Mouse (Mus musculus) embryonic facial prominence, embryonic 11.5 days (tissue): ENCODE data around the gene Gm10031. TPM values are rescaled to one million over a fixed set of nuclear protein-coding genes. Genes with fewer than 3 reads are reported as not detected.
"Not testable (repeated sequence)": the region's sequence is repeated elsewhere in the genome, so short reads cannot be mapped to it uniquely, and the experiment has no call there.

Source experiments
- ATAC-seq: fragments of 200-750 bp; cut with Nextera tagmentation; replicated peaks from 2 replicates; pipeline ENCODE4 v1.8.0; 2017; ENCODE audit warnings: low read depth; ENCODE audit not compliant: insufficient number of reproducible peaks, low FRiP score, low TSS enrichment
- DNase-seq: peaks from one replicate; pipeline ENCODE4 v3.0.0-alpha.2; 2015; ENCODE audit warnings: low spot score
- H3K27ac ChIP-seq: fragments of 300-500 bp; sonication (generic); replicated peaks from 2 replicates; pipeline ENCODE4 v1.5.1; 2014; ENCODE audit warnings: mild to moderate bottlenecking, low read depth, low read length, control low read depth
- H3K27me3 ChIP-seq: fragments of 300-500 bp; sonication (generic); 2 replicates; pipeline ENCODE4 v1.6.1; 2014; ENCODE audit warnings: mild to moderate bottlenecking, low read length, moderate library complexity, mixed read lengths; ENCODE audit not compliant: control insufficient read depth, insufficient read depth
- H3K36me3 ChIP-seq: fragments of 300-500 bp; sonication (generic); replicated peaks from 2 replicates; pipeline ENCODE4 v1.6.1; 2014; ENCODE audit warnings: low read depth, mild to moderate bottlenecking, low read length, moderate library complexity, mixed read lengths; ENCODE audit not compliant: control insufficient read depth, insufficient read depth
- H3K4me1 ChIP-seq: fragments of 300-500 bp; sonication (generic); 2 replicates; pipeline ENCODE4 v1.6.1; 2014; ENCODE audit warnings: low read length, mixed read lengths; ENCODE audit not compliant: control insufficient read depth, insufficient read depth
- H3K4me2 ChIP-seq: fragments of 300-500 bp; sonication (generic); 2 replicates; pipeline ENCODE4 v1.6.1; 2014; ENCODE audit warnings: low read depth, mild to moderate bottlenecking, control low read depth, low read length, moderate library complexity
- H3K4me3 ChIP-seq: fragments of 300-500 bp; sonication (generic); 2 replicates; pipeline ENCODE4 v1.5.1; 2014; ENCODE audit warnings: low read depth, low read length, control low read depth
- H3K9ac ChIP-seq: fragments of 300-500 bp; sonication (generic); replicated peaks from 2 replicates; pipeline ENCODE4 v1.6.1; 2014; ENCODE audit warnings: mild to moderate bottlenecking, control low read depth, low read length
- H3K9me3 ChIP-seq: fragments of 300-500 bp; sonication (generic); replicated peaks from 2 replicates; pipeline ENCODE4 v1.6.1; 2016; ENCODE audit warnings: mild to moderate bottlenecking, low read length, inconsistent platforms, mixed read lengths; ENCODE audit not compliant: control insufficient read depth
- WGBS: fragments of 180-500 bp; shearing (Covaris S2); extraction: QIAGEN DNeasy Blood & Tissue Kit; methylation state at CpG from one replicate; pipeline ENCODE4 v1.1.7; 2014; 5-methylcytosine and 5-hydroxymethylcytosine counted together
- polyA plus RNA-seq: library from polyadenylated mRNA; unstranded; fragments of >200 nt; fragmentation: Nextera tagmentation; extraction: Ambion mirVana; gene quantifications from 2 replicates; pipeline ENCODE4 v1.2.1, GENCODE M21; 2014

The Gm10031 gene
- polyA plus RNA-seq: 0.32 and 0.42 TPM in 2 replicates

DNA sequence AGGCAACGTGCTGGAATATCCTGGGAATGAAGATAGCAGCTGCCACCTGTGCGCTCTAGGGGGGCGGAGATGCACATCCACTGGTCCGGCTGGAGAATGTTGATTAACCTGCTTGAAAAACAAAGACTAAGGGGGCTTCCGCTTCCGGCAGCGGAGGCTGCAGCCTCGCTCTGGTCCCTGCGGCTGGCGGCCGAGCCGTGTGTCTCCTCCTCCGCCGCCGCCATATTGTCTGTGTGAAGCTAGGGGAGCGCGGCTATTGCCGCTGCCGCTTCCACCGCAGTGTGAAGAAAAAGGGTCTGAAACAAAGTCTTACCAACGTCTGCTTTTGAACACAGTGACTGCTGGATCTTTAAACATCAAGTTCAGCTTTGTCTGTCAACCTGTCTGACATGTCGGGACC is at the start of gene Gm10031:
Gene Gm10031 (plus strand): TSS at position 171 of the 400 bp plus-strand sequence.
- not testable (repeated sequence) for H3K4me1 ChIP-seq, ATAC-seq, H3K9ac ChIP-seq, H3K36me3 ChIP-seq, H3K27ac ChIP-seq, H3K4me2 ChIP-seq, H3K9me3 ChIP-seq, H3K4me3 ChIP-seq, DNase-seq, H3K27me3 ChIP-seq
- WGBS: 91% methylated on average over 17 of the region's 22 CpGs

DNA sequence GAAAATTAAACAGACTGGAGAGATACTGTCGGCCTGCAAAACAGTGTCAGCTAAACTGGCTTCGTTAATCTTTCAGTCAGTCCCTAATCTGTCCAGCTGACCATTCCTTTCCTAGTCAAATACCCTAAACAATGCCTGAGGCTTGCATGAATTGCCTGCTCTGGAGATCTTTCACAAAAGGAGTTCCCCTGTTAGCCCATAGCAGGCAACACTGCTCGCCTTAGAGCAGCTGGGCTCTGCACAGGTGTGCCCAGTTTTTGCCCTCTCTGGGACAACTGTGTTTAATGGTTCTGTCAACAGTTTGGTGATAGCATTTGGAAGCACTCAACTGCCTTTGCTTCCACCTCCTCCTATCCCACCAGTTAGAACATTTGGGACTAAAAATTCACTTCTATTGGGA is 49.0 kb upstream of the Gm10031 start:
- H3K4me1 ChIP-seq: no peaks in the 10 kb centered on the region
- no peak overlapping the region for H3K27ac ChIP-seq
- no peak overlapping the region for H3K4me3 ChIP-seq
- no peak for DNase-seq
- H3K27me3 ChIP-seq: no peaks in the 10 kb centered on the region
- H3K9ac ChIP-seq: no peak overlapping the region
- H3K36me3 ChIP-seq: no peaks in the 10 kb centered on the region
- 30% methylated on average over 3 of the region's 3 CpGs for WGBS
- no peak overlapping the region for H3K4me2 ChIP-seq
- ATAC-seq: no peak
- no peaks in the 10 kb centered on the region for H3K9me3 ChIP-seq

DNA sequence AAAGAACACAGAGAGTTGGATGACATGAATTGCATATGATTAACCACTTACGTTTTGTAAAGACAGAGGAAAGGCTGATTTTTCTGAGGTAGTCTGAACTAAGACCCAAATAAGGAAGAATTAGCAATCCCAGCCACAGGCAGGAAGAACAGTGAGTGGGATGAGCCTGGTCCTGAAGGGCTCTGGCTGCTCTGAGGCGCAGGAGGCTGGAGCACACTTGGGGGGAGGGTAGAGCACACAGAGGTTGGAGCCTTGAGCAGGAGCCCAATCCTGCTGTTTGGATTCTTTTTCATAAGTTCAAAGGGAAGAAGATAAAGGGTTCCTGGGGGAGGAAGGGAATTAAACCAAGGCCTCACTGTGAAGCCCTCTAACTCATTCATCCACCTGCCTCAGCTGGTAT is 47.8 kb upstream of the Gm10031 start:
- Histone ChIP-seq H3K4me2 (no peak overlapping the region), H3K27me3 (no peaks in the 10 kb centered on the region), H3K27ac (no peak overlapping the region), H3K4me3 (no peak overlapping the region), H3K9ac (no peak overlapping the region), H3K4me1 (no peaks in the 10 kb centered on the region), H3K36me3 (no peaks in the 10 kb centered on the region), H3K9me3 (no peaks in the 10 kb centered on the region)
- ATAC-seq (no peak), DNase-seq (no peak)
- 23% methylated on average over 2 of the region's 2 CpGs for WGBS

DNA sequence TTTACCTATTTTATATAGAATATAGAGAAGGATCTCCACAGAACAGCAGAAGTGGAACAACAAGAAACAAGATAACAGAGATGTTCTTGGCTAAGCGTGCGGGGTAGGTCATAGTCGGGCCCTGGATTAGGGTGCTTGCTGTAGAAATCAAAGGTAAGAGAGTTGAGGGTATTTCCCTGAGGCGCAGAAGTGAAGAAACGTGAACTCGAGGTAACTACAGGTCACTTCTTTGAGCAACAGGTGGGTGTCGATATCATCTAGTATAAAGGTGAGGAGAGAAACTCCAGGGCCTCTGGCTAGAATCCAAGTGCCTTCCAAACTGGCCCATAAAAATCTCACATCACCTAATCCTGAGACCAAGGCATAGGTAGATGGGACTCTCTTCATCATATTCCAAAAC is 47.3 kb upstream of the Gm10031 start:
- Histone ChIP-seq H3K27me3 (no peaks in the 10 kb centered on the region), H3K4me3 (no peak overlapping the region), H3K27ac (no peak overlapping the region), H3K4me1 (no peaks in the 10 kb centered on the region), H3K36me3 (no peaks in the 10 kb centered on the region), H3K9me3 (no peaks in the 10 kb centered on the region), H3K9ac (no peak overlapping the region), H3K4me2 (no peak overlapping the region)
- ATAC-seq (no peak), DNase-seq (no peak)
- WGBS: 28% methylated on average over 7 of the region's 7 CpGs

DNA sequence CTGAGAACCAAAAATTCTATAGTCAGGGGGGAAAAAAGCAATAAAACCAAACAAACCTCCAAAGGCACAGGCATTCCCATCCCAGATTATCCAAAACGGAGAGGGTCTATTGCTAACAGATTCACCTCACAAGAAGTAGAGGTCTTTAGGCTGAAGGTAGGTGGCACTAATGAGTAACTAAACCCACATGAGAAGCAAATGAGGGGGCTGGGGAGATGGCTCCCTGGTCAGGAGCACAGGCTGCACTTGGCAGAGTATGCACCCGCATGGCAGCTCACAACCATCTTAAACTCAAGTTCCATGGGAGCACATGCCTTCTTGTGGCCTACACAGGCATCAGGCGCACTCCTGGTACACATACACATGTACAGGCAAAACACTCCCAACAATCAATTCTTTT is 42.0 kb upstream of the Gm10031 start:
- no peaks in the 10 kb centered on the region for H3K27me3 ChIP-seq

DNA sequence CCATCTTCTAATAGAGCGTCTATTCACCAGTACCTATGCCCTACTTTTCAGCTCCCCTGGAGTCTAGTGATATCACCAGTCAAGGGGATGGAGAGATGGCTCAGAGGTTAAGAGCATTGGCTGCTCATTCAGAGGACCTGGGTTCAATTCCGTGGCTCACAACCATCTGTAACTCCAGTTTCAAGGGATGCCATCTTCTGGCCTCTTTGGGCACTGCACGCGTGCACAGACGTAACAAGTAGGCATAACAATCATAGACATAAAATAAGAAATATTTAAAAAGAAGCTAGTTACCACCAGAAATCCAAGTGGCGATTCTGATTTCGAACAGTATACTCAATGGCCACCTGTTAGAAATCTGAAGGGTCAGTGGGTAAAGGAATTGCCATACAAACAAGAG is 36.3 kb upstream of the Gm10031 start:
- no peak for ATAC-seq

More for the DNA sequence above, 42.0 kb upstream of the Gm10031 start:
- no peaks in the 10 kb centered on the region for H3K9me3 ChIP-seq
- no peaks in the 10 kb centered on the region for H3K4me1 ChIP-seq
- H3K4me2 ChIP-seq: no peak overlapping the region
- ATAC-seq (no peak), DNase-seq (no peak)
- no peak overlapping the region for H3K4me3 ChIP-seq
- no peak overlapping the region for H3K27ac ChIP-seq
- H3K9ac ChIP-seq: no peak overlapping the region
- H3K36me3 ChIP-seq: no peaks in the 10 kb centered on the region
- 84% methylated on average over 3 of the region's 3 CpGs for WGBS

DNA sequence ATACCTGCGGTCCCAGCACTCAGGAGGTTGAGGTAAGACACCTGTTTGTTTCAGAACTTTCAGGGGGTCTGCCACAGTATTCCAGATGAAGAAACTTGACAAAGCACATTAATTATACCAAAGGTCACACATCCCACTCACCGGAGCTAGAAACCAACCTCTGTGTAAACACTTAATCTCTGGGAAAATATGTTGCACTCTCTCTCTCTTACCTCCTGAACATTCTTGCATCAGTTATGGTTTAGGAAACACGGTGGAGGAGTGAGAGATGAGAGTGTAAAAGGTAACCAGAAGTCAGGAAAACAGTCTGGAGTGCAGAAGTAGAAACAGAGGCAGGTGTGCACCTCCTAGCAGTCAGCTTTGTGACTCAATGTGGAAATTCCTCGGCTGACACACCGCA is 35.8 kb upstream of the Gm10031 start:
- Histone ChIP-seq H3K36me3 (no peaks in the 10 kb centered on the region), H3K4me1 (no peaks in the 10 kb centered on the region), H3K27ac (no peak overlapping the region), H3K27me3 (no peaks in the 10 kb centered on the region), H3K9ac (no peak overlapping the region), H3K4me3 (no peak overlapping the region), H3K9me3 (no peaks in the 10 kb centered on the region), H3K4me2 (no peak overlapping the region)
- WGBS: 88% methylated on average over 5 of the region's 5 CpGs
- ATAC-seq (no peak), DNase-seq (no peak)

More for the DNA sequence above, 36.3 kb upstream of the Gm10031 start:
- Histone ChIP-seq H3K36me3 (no peaks in the 10 kb centered on the region), H3K4me3 (no peak overlapping the region), H3K4me2 (no peak overlapping the region), H3K4me1 (no peaks in the 10 kb centered on the region), H3K9ac (no peak overlapping the region), H3K27ac (no peak overlapping the region), H3K9me3 (no peaks in the 10 kb centered on the region), H3K27me3 (no peaks in the 10 kb centered on the region)
- no peak for DNase-seq
- WGBS: 91% methylated on average over 7 of the region's 7 CpGs

DNA sequence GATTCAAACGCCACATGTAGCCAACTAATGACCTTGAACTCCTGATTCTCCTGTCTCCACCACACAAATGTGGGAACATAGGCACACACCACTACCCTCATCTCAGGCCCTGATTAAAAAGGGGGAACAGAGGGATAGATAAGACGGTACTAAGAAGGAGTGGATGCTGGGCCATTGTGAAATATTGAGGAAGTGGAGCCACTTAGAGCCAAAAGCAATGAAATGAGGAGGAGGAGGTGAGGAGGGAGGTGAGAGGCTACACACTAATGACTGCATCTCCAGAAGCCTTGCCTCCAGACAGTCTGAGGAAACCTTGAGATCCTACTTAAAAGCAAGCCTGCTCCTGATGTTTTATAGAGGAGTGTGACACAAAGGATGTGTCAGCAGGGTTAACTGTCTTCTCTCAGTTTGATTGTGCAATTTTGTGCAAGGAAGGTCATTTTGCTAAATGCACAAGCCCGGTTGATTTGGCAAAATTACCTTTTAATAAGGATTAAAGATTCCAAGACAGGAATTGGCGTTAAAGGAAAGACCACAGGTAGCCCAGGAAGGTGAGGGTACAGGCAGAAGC is 32.5 kb upstream of the Gm10031 start:
- DNase-seq: no peak
- no peak overlapping the region for H3K4me3 ChIP-seq
- ATAC-seq: no peak
- H3K36me3 ChIP-seq: no peaks in the 10 kb centered on the region
- H3K9ac ChIP-seq: no peak overlapping the region
- H3K27me3 ChIP-seq: no peaks in the 10 kb centered on the region
- no peak overlapping the region for H3K27ac ChIP-seq
- H3K9me3 ChIP-seq: no peaks in the 10 kb centered on the region
- 86% methylated on average over 4 of the region's 4 CpGs for WGBS
- H3K4me1 ChIP-seq: no peaks in the 10 kb centered on the region
- H3K4me2 ChIP-seq: no peak overlapping the region
